Mouse (Mus musculus): Measurements from ENCODE around the gene Tgif2. TPM values are rescaled to one million over a fixed set of nuclear protein-coding genes. Genes with fewer than 3 reads are reported as not detected.
"Not testable (repeated sequence)": the region's sequence is repeated elsewhere in the genome, so short reads cannot be mapped to it uniquely, and the experiment has no call there.

Gene Tgif2
- polyA plus RNA-seq, 1 experiment from 2014 or later, result 18.9 TPM

- ATAC-seq (ENCODE audit: low FRiP score), result no peak
- H3K4me1 ChIP-seq (replicated peaks; ENCODE audit: control insufficient read depth, insufficient read depth, low read length), result peaks cover 6% of the 10 kb centered on the region
- no peaks in the 10 kb centered on the region for H3K9me3 ChIP-seq (ENCODE audit: control insufficient read depth, low read length)
- no peaks in the 10 kb centered on the region for H3K27me3 ChIP-seq (ENCODE audit: control insufficient read depth, insufficient read depth, low read length)
- DNase-seq (ENCODE audit: low spot score), result no peak
- no peak overlapping the region for H3K4me2 ChIP-seq (replicated peaks)
- WGBS, result 81% methylated on average over 5 of the region's 5 CpGs
- H3K9ac ChIP-seq, result no peak overlapping the region
- no peaks in the 10 kb centered on the region for H3K36me3 ChIP-seq (replicated peaks; ENCODE audit: control insufficient read depth, insufficient read depth)
- H3K4me3 ChIP-seq (replicated peaks; ENCODE audit: low read length), result no peak overlapping the region
- no peak overlapping the region for H3K27ac ChIP-seq
These were observed 28.3 kb upstream of the Tgif2 start for GRCm38 (mm10) chr2:156811556-156811955.

GRCm38 (mm10) chr2:156814344-156814801, 25.4 kb upstream of the Tgif2 start:
- Histone ChIP-seq H3K36me3 (replicated peaks; ENCODE audit: control insufficient read depth, insufficient read depth) (no peaks in the 10 kb centered on the region), H3K27ac (no peak overlapping the region), H3K4me1 (replicated peaks; ENCODE audit: control insufficient read depth, insufficient read depth, low read length) (peaks cover 6% of the 10 kb centered on the region), H3K9ac (peak overlapping the region; percentile 39; the same call in 1 of the 2 replicates), H3K4me3 (replicated peaks; ENCODE audit: low read length) (no peak overlapping the region), H3K9me3 (ENCODE audit: control insufficient read depth, low read length) (no peaks in the 10 kb centered on the region), H3K27me3 (ENCODE audit: control insufficient read depth, insufficient read depth, low read length) (no peaks in the 10 kb centered on the region), H3K4me2 (replicated peaks) (no peak overlapping the region)
- no peak for ATAC-seq (ENCODE audit: low FRiP score)
- 4% methylated on average over 8 of the region's 8 CpGs for WGBS
- no peak for DNase-seq (ENCODE audit: low spot score)

DNA sequence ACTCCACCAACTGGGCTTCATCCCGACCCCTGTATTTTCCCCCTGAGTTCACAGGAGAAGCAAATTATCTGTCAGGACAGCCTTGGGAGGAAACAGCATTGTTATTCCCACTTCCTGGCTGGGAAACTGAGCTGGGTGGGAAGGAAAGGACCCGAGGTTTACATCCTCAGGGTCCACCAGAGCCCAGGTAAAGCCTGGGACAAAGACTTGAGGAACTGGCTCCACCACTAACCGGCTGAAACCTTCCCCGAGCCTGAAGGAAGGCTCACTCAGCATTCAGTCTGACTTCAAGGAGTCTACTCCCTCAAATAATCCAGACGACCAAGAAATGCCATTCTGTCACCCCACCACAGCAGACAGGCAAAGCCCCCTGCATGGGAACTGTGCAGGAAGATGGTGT, 24.9 kb upstream of the Tgif2 start:
- 39% methylated on average over 5 of the region's 5 CpGs for WGBS
- H3K9me3 ChIP-seq (ENCODE audit: control insufficient read depth, low read length), result no peaks in the 10 kb centered on the region
- H3K27ac ChIP-seq, result no peak overlapping the region
- no peaks in the 10 kb centered on the region for H3K36me3 ChIP-seq (replicated peaks; ENCODE audit: control insufficient read depth, insufficient read depth)
- H3K4me1 ChIP-seq (replicated peaks; ENCODE audit: control insufficient read depth, insufficient read depth, low read length), result peaks cover 6% of the 10 kb centered on the region
- ATAC-seq (ENCODE audit: low FRiP score), result no peak
- H3K4me2 ChIP-seq (replicated peaks), result no peak overlapping the region
- H3K9ac ChIP-seq, result no peak overlapping the region
- DNase-seq (ENCODE audit: low spot score), result no peak
- no peak overlapping the region for H3K4me3 ChIP-seq (replicated peaks; ENCODE audit: low read length)
- no peaks in the 10 kb centered on the region for H3K27me3 ChIP-seq (ENCODE audit: control insufficient read depth, insufficient read depth, low read length)

DNA sequence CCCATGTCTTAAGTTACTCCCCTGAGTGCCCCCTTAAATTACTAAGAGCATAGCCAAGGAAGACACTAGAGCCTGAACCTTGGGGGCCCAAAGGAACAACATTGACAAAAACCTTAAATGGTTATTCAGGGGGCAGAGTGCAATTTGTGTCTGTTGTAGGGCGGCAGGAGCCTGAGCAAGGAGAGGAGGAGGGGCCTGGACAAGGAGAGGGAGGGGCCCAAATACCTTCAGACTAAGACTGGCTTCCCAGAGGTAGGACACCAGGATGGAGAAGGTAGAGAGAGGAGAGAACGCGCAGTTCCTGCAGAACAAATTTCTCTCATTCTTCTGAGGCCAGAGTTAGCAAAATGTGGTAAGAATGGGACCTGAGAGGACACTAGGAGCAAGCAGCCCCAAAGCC, 24.4 kb upstream of the Tgif2 start:
- Histone ChIP-seq H3K36me3 (replicated peaks; ENCODE audit: control insufficient read depth, insufficient read depth) (no peaks in the 10 kb centered on the region), H3K4me3 (replicated peaks; ENCODE audit: low read length) (no peak overlapping the region), H3K4me1 (replicated peaks; ENCODE audit: control insufficient read depth, insufficient read depth, low read length) (peaks cover 6% of the 10 kb centered on the region), H3K9ac (no peak overlapping the region), H3K4me2 (replicated peaks) (no peak overlapping the region), H3K27me3 (ENCODE audit: control insufficient read depth, insufficient read depth, low read length) (no peaks in the 10 kb centered on the region), H3K9me3 (ENCODE audit: control insufficient read depth, low read length) (no peaks in the 10 kb centered on the region), H3K27ac (no peak overlapping the region)
- DNase-seq (ENCODE audit: low spot score) (no peak), ATAC-seq (ENCODE audit: low FRiP score) (no peak)
- WGBS, result 66% methylated on average over 3 of the region's 3 CpGs

DNA sequence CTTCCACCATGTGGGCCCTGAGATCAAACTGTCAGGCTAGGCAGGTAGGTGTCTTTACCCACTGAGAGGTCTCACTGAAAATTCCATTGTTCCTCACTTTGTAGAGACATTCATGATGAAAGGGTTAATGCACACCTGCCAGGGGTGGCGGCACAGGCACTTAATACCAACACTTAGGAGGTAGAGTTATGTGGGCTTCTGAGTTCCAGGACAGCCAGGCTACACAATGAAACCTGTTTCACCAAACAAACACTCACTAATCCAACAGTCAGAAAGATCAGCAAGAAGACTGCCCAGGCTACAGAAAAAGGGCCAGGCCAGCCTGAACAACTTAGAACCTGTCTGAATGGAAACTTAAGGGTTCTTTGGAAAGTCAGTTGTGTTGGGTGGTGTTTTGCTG, 23.7 kb upstream of the Tgif2 start:
- H3K4me1 ChIP-seq (replicated peaks; ENCODE audit: control insufficient read depth, insufficient read depth, low read length), result peaks cover 6% of the 10 kb centered on the region
- no peaks in the 10 kb centered on the region for H3K27me3 ChIP-seq (ENCODE audit: control insufficient read depth, insufficient read depth, low read length)
- DNase-seq (ENCODE audit: low spot score) (no peak), ATAC-seq (ENCODE audit: low FRiP score) (no peak)
- H3K9ac ChIP-seq, result no peak overlapping the region
- WGBS, result 70% methylated on average over 1 of the region's 1 CpGs
- H3K27ac ChIP-seq, result no peak overlapping the region
- no peak overlapping the region for H3K4me2 ChIP-seq (replicated peaks)
- H3K9me3 ChIP-seq (ENCODE audit: control insufficient read depth, low read length), result no peaks in the 10 kb centered on the region
- H3K4me3 ChIP-seq (replicated peaks; ENCODE audit: low read length), result no peak overlapping the region
- no peaks in the 10 kb centered on the region for H3K36me3 ChIP-seq (replicated peaks; ENCODE audit: control insufficient read depth, insufficient read depth)

- H3K4me2 ChIP-seq (replicated peaks); H3K4me1 ChIP-seq (replicated peaks; ENCODE audit: control insufficient read depth, insufficient read depth, low read length); H3K9me3 ChIP-seq (ENCODE audit: control insufficient read depth, low read length); H3K4me3 ChIP-seq (replicated peaks; ENCODE audit: low read length); DNase-seq (ENCODE audit: low spot score); H3K27ac ChIP-seq; H3K36me3 ChIP-seq (replicated peaks; ENCODE audit: control insufficient read depth, insufficient read depth); ATAC-seq (ENCODE audit: low FRiP score); H3K27me3 ChIP-seq (ENCODE audit: control insufficient read depth, insufficient read depth, low read length); H3K9ac ChIP-seq: not testable (repeated sequence)
- 92% methylated on average over 5 of the region's 6 CpGs for WGBS
These were observed 14.7 kb upstream of the Tgif2 start for GRCm38 (mm10) chr2:156825128-156825527.

GRCm38 (mm10) chr2:156834336-156834735, 5.5 kb upstream of the Tgif2 start:
- peaks cover 1% of the 10 kb centered on the region for H3K27me3 ChIP-seq (ENCODE audit: control insufficient read depth, insufficient read depth, low read length)
- no peak overlapping the region for H3K4me3 ChIP-seq (replicated peaks; ENCODE audit: low read length)
- H3K4me2 ChIP-seq (replicated peaks), result no peak overlapping the region
- no peaks in the 10 kb centered on the region for H3K9me3 ChIP-seq (ENCODE audit: control insufficient read depth, low read length)
- 95% methylated on average over 11 of the region's 11 CpGs for WGBS
- ATAC-seq (ENCODE audit: low FRiP score) (no peak), DNase-seq (ENCODE audit: low spot score) (no peak)
- peaks cover 6% of the 10 kb centered on the region; the same call in 1 of the 2 replicates for H3K36me3 ChIP-seq (replicated peaks; ENCODE audit: control insufficient read depth, insufficient read depth)
- no peak overlapping the region for H3K27ac ChIP-seq
- no peak overlapping the region for H3K9ac ChIP-seq
- H3K4me1 ChIP-seq (replicated peaks; ENCODE audit: control insufficient read depth, insufficient read depth, low read length), result no peaks in the 10 kb centered on the region; the same call in 1 of the 2 replicates

DNA sequence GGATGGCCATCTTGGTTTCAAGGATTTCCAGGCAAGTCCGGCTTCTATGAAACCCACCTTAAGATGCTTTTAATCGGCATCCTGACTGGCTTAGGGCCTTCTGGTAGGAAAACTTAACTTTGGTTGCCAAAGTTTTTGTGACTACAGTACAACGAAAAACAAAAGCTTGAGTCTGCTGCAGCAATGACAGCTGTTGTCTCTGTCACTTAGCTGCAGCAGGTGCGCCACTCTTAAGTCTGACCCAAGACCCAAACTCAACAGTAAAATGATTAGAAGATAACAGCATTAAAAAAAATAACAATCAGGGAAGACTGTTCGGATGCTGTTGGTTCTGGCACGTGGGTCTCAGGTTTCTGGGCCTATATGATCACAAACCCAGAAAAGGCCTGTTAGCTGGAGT, 968 bp upstream of the Tgif2 start:
- Histone ChIP-seq H3K9ac (no peak overlapping the region), H3K27me3 (ENCODE audit: control insufficient read depth, insufficient read depth, low read length) (peaks cover 19% of the 10 kb centered on the region), H3K36me3 (replicated peaks; ENCODE audit: control insufficient read depth, insufficient read depth) (no peaks in the 10 kb centered on the region), H3K27ac (no peak overlapping the region), H3K4me2 (replicated peaks) (peak overlapping the region; percentile 95), H3K4me1 (replicated peaks; ENCODE audit: control insufficient read depth, insufficient read depth, low read length) (peaks cover 15% of the 10 kb centered on the region; the same call in 1 of the 2 replicates), H3K9me3 (ENCODE audit: control insufficient read depth, low read length) (no peaks in the 10 kb centered on the region), H3K4me3 (replicated peaks; ENCODE audit: low read length) (peak overlapping the region; percentile 62)
- ATAC-seq (ENCODE audit: low FRiP score) (no peak), DNase-seq (ENCODE audit: low spot score) (no peak)
- WGBS, result 68% methylated on average over 6 of the region's 6 CpGs

- H3K27ac ChIP-seq, result peak overlapping the region; percentile 74
- no peaks in the 10 kb centered on the region for H3K9me3 ChIP-seq (ENCODE audit: control insufficient read depth, low read length)
- peaks cover 22% of the 10 kb centered on the region; the same call in 1 of the 2 replicates for H3K4me1 ChIP-seq (replicated peaks; ENCODE audit: control insufficient read depth, insufficient read depth, low read length)
- H3K9ac ChIP-seq, result peak overlapping the region; percentile 69
- DNase-seq (ENCODE audit: low spot score) (no peak), ATAC-seq (ENCODE audit: low FRiP score) (0 out of 2 replicates have a peak, but pooled peaks have one; percentile 22)
- 1% methylated on average over 60 of the region's 79 CpGs for WGBS
- H3K4me3 ChIP-seq (replicated peaks; ENCODE audit: low read length), result peak overlapping the region; percentile 62
- no peaks in the 10 kb centered on the region for H3K36me3 ChIP-seq (replicated peaks; ENCODE audit: control insufficient read depth, insufficient read depth)
- peaks cover 19% of the 10 kb centered on the region for H3K27me3 ChIP-seq (ENCODE audit: control insufficient read depth, insufficient read depth, low read length)
- peak overlapping the region; percentile 95 for H3K4me2 ChIP-seq (replicated peaks)
These were observed 657 bp downstream of the Tgif2 start for GRCm38 (mm10) chr2:156840301-156841027.
